Mouse (Mus musculus) kidney, embryonic 14.5 days (tissue): ENCODE data around the gene Masp1. TPM values are rescaled to one million over a fixed set of nuclear protein-coding genes. Genes with fewer than 3 reads are reported as not detected.

Source experiments
- ATAC-seq: fragments of 200-750 bp; cut with Nextera tagmentation; 2 replicates; pipeline ENCODE4 v1.8.0; 2017; ENCODE audit warnings: moderate number of reproducible peaks, mild to moderate bottlenecking, moderate TSS enrichment, moderate library complexity; ENCODE audit not compliant: low FRiP score, low TSS enrichment
- H3K27ac ChIP-seq: fragments of 300-500 bp; sonication (generic); 2 replicates; pipeline ENCODE4 v1.5.1; 2014; ENCODE audit warnings: low read depth, mild to moderate bottlenecking, low read length, moderate library complexity, mixed read lengths
- H3K27me3 ChIP-seq: fragments of 300-500 bp; sonication (generic); 2 replicates; pipeline ENCODE4 v1.6.1; 2014; ENCODE audit warnings: mild to moderate bottlenecking, low read length; ENCODE audit not compliant: control insufficient read depth, insufficient read depth
- H3K36me3 ChIP-seq: fragments of 300-500 bp; sonication (generic); 2 replicates; pipeline ENCODE4 v1.6.1; 2014; ENCODE audit warnings: low read length, mixed read lengths; ENCODE audit not compliant: control insufficient read depth, insufficient read depth
- H3K4me1 ChIP-seq: fragments of 300-500 bp; sonication (generic); 2 replicates; pipeline ENCODE4 v1.6.1; 2014; ENCODE audit warnings: low read length, mixed read lengths; ENCODE audit not compliant: control insufficient read depth, insufficient read depth
- H3K4me2 ChIP-seq: fragments of 300-500 bp; sonication (generic); replicated peaks from 2 replicates; pipeline ENCODE4 v1.6.1; 2014; ENCODE audit warnings: low read depth, mild to moderate bottlenecking, low read length
- H3K4me3 ChIP-seq: fragments of 300-500 bp; sonication (generic); 2 replicates; pipeline ENCODE4 v1.5.1; 2014; ENCODE audit warnings: mild to moderate bottlenecking, low read length
- H3K9ac ChIP-seq: fragments of 300-500 bp; sonication (generic); 2 replicates; pipeline ENCODE4 v1.6.1; 2014; ENCODE audit warnings: low read depth, mild to moderate bottlenecking, low read length, moderate library complexity
- H3K9me3 ChIP-seq: fragments of 300-500 bp; sonication (generic); 2 replicates; pipeline ENCODE4 v1.6.1; 2016; ENCODE audit warnings: low read length; ENCODE audit not compliant: control insufficient read depth
- WGBS: fragments of 180-500 bp; shearing (Covaris S2); extraction: QIAGEN DNeasy Blood & Tissue Kit; methylation state at CpG from one replicate; pipeline ENCODE4 v1.1.7; 2014; 5-methylcytosine and 5-hydroxymethylcytosine counted together
- polyA plus RNA-seq: library from polyadenylated mRNA; unstranded; fragments of >200 nt; fragmentation: Nextera tagmentation; extraction: Ambion mirVana; gene quantifications from 2 replicates; pipeline ENCODE4 v1.2.1, GENCODE M21; 2014

Masp1 gene
- polyA plus RNA-seq, 1 experiment from 2014 or later, result 7.5 TPM

DNA sequence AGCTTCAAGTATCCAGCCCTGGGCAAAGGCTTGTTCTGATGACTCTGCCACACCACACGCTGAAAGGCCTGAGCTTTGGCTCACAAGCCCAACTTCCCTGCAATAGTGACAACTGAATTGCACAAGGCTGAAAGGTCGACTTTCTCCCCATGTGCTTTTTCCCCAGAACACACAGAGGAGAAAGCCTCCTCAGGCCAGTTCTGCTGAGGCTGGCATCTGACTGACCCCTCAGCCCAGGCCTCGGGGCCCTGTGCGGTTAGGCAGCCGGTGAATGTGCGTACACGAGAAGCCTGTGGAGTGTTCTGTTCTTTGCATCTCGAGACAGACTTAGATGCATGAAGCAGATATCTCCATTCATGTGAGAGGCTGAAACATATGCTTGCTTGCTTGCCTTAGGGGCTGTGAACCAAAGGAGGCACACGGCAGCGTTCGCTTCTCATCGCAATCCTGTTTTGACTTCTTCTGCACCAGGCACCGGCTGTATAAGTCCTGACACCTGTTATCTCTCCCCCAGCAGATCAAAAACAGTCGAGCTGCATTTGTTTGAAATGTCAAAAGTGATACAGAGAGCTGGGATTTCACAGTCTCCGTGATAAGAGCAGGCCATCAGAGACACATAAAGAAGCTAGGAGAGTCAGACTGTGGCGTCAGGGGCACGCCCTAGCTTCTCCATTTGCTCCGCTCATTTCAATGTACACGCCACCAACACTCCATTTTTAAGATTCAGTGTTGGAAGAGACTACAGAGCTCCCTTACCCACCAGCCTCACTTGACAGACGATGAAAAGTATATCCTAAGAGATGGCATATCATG lies 2.7 kb downstream of the Masp1 start:
- no peak for ATAC-seq
- Histone ChIP-seq H3K27me3 (no peaks in the 10 kb centered on the region), H3K4me3 (no peak overlapping the region), H3K36me3 (no peaks in the 10 kb centered on the region), H3K4me2 (no peak overlapping the region), H3K9me3 (no peaks in the 10 kb centered on the region), H3K27ac (no peak overlapping the region), H3K4me1 (peaks cover 24% of the 10 kb centered on the region; the same call in 1 of the 2 replicates), H3K9ac (no peak overlapping the region)
- 60% methylated on average over 20 of the region's 20 CpGs for WGBS

DNA sequence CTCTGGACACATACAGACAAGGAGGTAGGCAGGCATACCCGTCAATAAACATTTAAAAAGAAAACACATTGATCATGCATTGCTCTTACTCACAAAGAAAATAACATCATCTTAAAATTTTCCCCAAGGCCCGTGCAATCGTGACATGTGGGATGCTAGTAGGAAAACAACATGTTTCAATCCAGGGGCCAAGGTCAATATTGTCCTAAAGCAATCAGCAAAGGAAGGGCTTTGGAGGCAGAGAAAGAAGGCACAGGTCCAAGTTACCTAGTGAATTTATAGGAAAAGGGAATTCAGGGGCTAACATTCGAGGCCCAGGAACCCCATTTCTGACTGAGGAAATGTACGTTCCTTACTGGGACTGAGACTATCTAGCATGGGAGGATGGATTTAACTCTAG lies 3.4 kb downstream of the Masp1 start:
- Histone ChIP-seq H3K27me3 (no peaks in the 10 kb centered on the region), H3K36me3 (no peaks in the 10 kb centered on the region), H3K4me3 (no peak overlapping the region), H3K27ac (no peak overlapping the region), H3K4me1 (peaks cover 22% of the 10 kb centered on the region; the same call in 1 of the 2 replicates), H3K9me3 (no peaks in the 10 kb centered on the region), H3K4me2 (no peak overlapping the region), H3K9ac (no peak overlapping the region)
- WGBS, result 74% methylated on average over 5 of the region's 5 CpGs
- ATAC-seq, result no peak

GRCm38 (mm10) chr16:23516606-23517005 lies 4.0 kb downstream of the Masp1 start:
- Histone ChIP-seq H3K4me1 (peaks cover 22% of the 10 kb centered on the region; the same call in 1 of the 2 replicates), H3K4me2 (no peak overlapping the region), H3K9ac (no peak overlapping the region), H3K36me3 (no peaks in the 10 kb centered on the region), H3K27ac (no peak overlapping the region), H3K27me3 (no peaks in the 10 kb centered on the region), H3K4me3 (no peak overlapping the region), H3K9me3 (no peaks in the 10 kb centered on the region)
- no peak for ATAC-seq
- WGBS, result 73% methylated on average over 2 of the region's 2 CpGs

- WGBS, result 62% methylated on average over 3 of the region's 3 CpGs
- no peak for ATAC-seq
Measured at GRCm38 (mm10) chr16:23515766-23516165, 4.8 kb downstream of the Masp1 start.

DNA sequence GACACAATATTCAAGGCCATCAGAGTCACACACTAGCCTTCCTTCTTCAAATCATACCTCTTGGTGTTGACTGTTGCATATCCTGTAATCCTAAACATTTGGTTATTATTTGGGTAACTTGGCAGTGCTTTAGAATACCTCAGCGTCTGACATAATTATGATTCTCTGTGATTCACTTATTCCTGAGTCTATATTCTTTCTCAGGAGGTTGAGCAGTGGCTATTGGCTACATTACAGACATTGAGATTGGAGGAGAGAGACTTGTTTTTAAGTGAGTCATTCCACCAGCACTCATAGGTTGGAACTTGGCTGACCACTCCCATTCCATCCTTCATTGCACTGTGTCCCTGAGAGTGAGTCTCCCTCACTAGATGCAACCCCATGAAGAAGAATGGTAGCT lies 7.2 kb downstream of the Masp1 start:
- H3K36me3 ChIP-seq, result no peaks in the 10 kb centered on the region
- no peak overlapping the region for H3K9ac ChIP-seq
- no peak for ATAC-seq
- WGBS, result 94% methylated on average over 1 of the region's 1 CpGs
- peaks cover 9% of the 10 kb centered on the region; the same call in 1 of the 2 replicates for H3K4me1 ChIP-seq
- no peaks in the 10 kb centered on the region for H3K27me3 ChIP-seq
- no peak overlapping the region for H3K4me3 ChIP-seq
- no peaks in the 10 kb centered on the region for H3K9me3 ChIP-seq
- H3K4me2 ChIP-seq, result no peak overlapping the region
- no peak overlapping the region for H3K27ac ChIP-seq

More at GRCm38 (mm10) chr16:23515766-23516165, 4.8 kb downstream of the Masp1 start:
- H3K36me3 ChIP-seq, result no peaks in the 10 kb centered on the region
- H3K4me1 ChIP-seq, result peaks cover 22% of the 10 kb centered on the region; the same call in 1 of the 2 replicates
- no peak overlapping the region for H3K27ac ChIP-seq
- H3K9me3 ChIP-seq, result no peaks in the 10 kb centered on the region
- no peak overlapping the region for H3K9ac ChIP-seq
- no peak overlapping the region for H3K4me3 ChIP-seq
- no peaks in the 10 kb centered on the region for H3K27me3 ChIP-seq
- no peak overlapping the region for H3K4me2 ChIP-seq

DNA sequence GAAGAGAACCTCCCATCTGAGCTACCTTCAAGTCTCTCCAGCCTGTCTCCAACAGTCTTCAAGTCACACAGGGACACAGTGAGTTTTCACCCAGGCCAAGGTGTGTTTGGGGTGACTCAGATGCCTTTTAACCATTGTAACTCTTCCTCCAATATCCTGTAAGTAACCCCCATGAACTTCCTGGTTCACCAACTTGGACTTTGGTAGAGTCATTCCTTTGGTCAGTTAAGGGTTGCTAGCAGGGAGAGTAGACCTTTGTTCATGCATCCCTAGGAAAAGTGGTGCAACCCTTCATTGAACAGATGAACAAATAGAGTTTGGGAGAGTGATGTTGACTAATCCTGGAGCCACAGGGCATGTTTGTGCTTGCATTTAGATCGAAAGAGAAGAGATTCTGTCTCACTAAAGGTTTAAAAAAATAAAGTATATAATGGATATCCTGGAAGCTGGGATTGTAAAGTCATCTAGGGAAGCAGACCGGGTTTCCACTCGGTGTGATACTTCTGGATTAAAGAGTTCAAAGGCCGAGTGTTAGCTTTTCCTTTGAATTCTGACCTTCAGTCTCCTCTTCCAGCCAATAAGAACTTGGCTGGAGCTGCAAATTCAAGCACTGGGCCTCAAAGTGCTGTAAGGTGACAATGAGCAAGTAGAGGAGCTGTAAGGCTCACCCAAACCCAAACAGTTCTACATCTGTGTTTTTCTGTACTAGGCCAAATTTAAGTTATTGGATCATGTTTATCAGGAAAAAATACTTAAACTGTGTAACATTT lies 9.3 kb downstream of the Masp1 start:
- 77% methylated on average over 4 of the region's 4 CpGs for WGBS
- no peak overlapping the region for H3K9ac ChIP-seq

DNA sequence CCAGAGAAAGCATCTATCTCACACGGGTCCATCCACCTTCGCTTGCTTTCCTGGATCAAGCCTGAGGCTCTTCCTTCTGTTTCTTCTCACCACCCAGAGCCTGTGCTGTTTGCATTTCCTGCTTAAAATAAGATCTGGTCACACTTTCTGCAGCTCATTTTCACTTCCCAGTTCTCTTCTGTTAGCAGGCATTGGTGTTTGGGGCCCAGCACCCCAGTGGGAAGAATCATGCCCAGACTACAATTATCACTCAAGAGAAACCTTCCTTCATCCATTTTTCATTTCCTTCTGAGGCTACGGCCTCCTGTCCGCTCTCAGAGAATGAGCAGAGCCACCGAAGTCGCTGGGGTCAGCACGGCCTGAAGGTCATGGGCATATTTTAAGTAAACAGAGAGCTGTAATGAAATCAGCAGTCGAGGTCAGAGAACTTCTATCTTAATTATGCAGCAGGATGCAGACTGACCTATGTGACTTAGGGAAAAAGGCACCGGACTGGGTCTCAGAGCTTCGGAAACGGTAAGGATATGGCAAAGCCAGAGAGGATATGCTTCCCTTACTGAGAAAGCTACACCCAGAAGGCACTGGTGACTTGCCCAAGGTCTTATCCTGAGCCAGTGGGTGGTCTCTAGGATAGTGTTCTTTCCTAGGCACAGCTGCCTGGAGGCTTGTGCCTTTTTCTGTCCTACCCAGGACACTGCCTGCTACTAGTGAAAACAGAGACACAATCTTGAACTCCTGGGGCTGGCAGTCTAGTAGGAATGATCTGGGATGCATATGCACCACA lies 14.5 kb downstream of the Masp1 start:
- no peaks in the 10 kb centered on the region for H3K4me1 ChIP-seq
- H3K9me3 ChIP-seq, result no peaks in the 10 kb centered on the region
- H3K36me3 ChIP-seq, result no peaks in the 10 kb centered on the region
- no peaks in the 10 kb centered on the region for H3K27me3 ChIP-seq
- H3K27ac ChIP-seq, result no peak overlapping the region
- H3K4me3 ChIP-seq, result no peak overlapping the region
- no peak for ATAC-seq
- 48% methylated on average over 11 of the region's 11 CpGs for WGBS
- no peak overlapping the region for H3K9ac ChIP-seq
- no peak overlapping the region for H3K4me2 ChIP-seq

More for the DNA sequence above, 9.3 kb downstream of the Masp1 start:
- no peaks in the 10 kb centered on the region for H3K27me3 ChIP-seq
- H3K4me2 ChIP-seq, result no peak overlapping the region
- H3K4me3 ChIP-seq, result no peak overlapping the region
- H3K4me1 ChIP-seq, result no peaks in the 10 kb centered on the region; the same call in 1 of the 2 replicates
- ATAC-seq, result no peak
- H3K9me3 ChIP-seq, result no peaks in the 10 kb centered on the region
- no peak overlapping the region for H3K27ac ChIP-seq
- H3K36me3 ChIP-seq, result no peaks in the 10 kb centered on the region

DNA sequence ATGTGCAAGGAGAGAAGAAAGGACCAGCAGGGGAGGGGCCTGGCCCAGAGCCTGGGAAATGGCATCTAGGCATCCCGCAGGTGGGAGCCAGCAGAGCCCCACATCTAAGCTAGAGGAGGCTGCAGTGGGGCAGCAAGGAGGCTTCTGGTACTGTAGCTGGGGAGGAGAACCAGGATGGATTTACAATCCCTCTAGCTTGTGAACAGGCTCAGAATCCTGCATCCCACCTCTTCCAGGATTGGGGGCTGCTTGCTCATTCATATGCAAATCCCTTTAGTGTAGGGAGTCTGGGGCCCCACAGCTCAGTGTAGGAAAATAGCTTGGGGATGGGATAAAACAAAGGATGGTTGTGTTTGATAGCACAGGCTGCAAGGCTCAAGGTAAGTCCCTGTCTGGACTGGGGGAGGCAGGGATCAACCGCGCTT lies 16.3 kb downstream of the Masp1 start:
- WGBS, result 64% methylated on average over 3 of the region's 3 CpGs

More for the DNA sequence above, 16.3 kb downstream of the Masp1 start:
- Histone ChIP-seq H3K36me3 (no peaks in the 10 kb centered on the region), H3K4me1 (no peaks in the 10 kb centered on the region), H3K9me3 (no peaks in the 10 kb centered on the region), H3K4me2 (no peak overlapping the region), H3K9ac (no peak overlapping the region), H3K27me3 (no peaks in the 10 kb centered on the region), H3K27ac (no peak overlapping the region), H3K4me3 (no peak overlapping the region)
- no peak for ATAC-seq
